Mouse (Mus musculus) heart, embryonic 14.5 days (tissue): ENCODE results near the gene Mylk. TPM values are rescaled to one million over a fixed set of nuclear protein-coding genes. Genes with fewer than 3 reads are reported as not detected.

ENCODE experiments used
- ATAC-seq: fragments of 200-750 bp; cut with Nextera tagmentation; 2 replicates; pipeline ENCODE4 v1.8.0; 2017; ENCODE audit warnings: low read depth, moderate TSS enrichment; ENCODE audit not compliant: insufficient number of reproducible peaks, insufficient read depth, low FRiP score
- H3K27ac ChIP-seq, 2 experiments: fragments of 200-500 bp in 1 of 2; fragments of 300-500 bp in 1 of 2; sonication (generic) in 1 of 2; replicated peaks in 1 of 2; 2 replicates each; pipeline ENCODE4 v1.5.1; 2012 to 2014; ENCODE audit warnings: low read depth in 2 of 2, low read length in 2 of 2, control low read depth in 1 of 2, mild to moderate bottlenecking in 1 of 2, mixed read lengths in 1 of 2; ENCODE audit not compliant: control insufficient read depth in 1 of 2, insufficient read depth in 1 of 2
- H3K27me3 ChIP-seq: fragments of 300-500 bp; sonication (generic); 2 replicates; pipeline ENCODE4 v1.6.1; 2014; ENCODE audit warnings: mild to moderate bottlenecking, low read length, control low read depth; ENCODE audit not compliant: control insufficient read depth, insufficient read depth
- H3K36me3 ChIP-seq: fragments of 300-500 bp; sonication (generic); 2 replicates; pipeline ENCODE4 v1.6.1; 2014; ENCODE audit warnings: mild to moderate bottlenecking, control low read depth, low read length, mixed read lengths; ENCODE audit not compliant: control insufficient read depth, insufficient read depth
- H3K4me1 ChIP-seq, 2 experiments: fragments of 200-500 bp in 1 of 2; fragments of 300-500 bp in 1 of 2; sonication (generic) in 1 of 2; 2 replicates each; pipeline ENCODE4 v1.6.1; 2012 to 2014; ENCODE audit warnings: low read length in 2 of 2, control low read depth in 1 of 2, mixed read lengths in 1 of 2; ENCODE audit not compliant: control insufficient read depth in 2 of 2, insufficient read depth in 2 of 2
- H3K4me2 ChIP-seq: fragments of 300-500 bp; sonication (generic); 2 replicates; pipeline ENCODE4 v1.6.1; 2014; ENCODE audit warnings: mild to moderate bottlenecking, low read length
- H3K4me3 ChIP-seq, 2 experiments: fragments of 200-500 bp in 1 of 2; fragments of 300-500 bp in 1 of 2; sonication (generic) in 1 of 2; 2 replicates each; pipeline ENCODE4 v1.5.1; 2012 to 2014; ENCODE audit warnings: low read length in 2 of 2, mild to moderate bottlenecking in 2 of 2, control low read depth in 1 of 2, low read depth in 1 of 2, moderate library complexity in 1 of 2; ENCODE audit not compliant: control insufficient read depth in 1 of 2, insufficient read depth in 1 of 2
- H3K9ac ChIP-seq: fragments of 300-500 bp; sonication (generic); 2 replicates; pipeline ENCODE4 v1.6.1; 2014; ENCODE audit warnings: mild to moderate bottlenecking, low read length
- H3K9me3 ChIP-seq: fragments of 300-500 bp; sonication (generic); 2 replicates; pipeline ENCODE4 v1.6.1; 2016; ENCODE audit warnings: low read length, control low read depth; ENCODE audit not compliant: control insufficient read depth
- WGBS: fragments of 180-500 bp; shearing (Covaris S2); extraction: QIAGEN DNeasy Blood & Tissue Kit; methylation state at CpG from one replicate; pipeline ENCODE4 v1.1.7; 2014; 5-methylcytosine and 5-hydroxymethylcytosine counted together
- polyA plus RNA-seq: library from polyadenylated mRNA; unstranded; fragments of >200 nt; fragmentation: Nextera tagmentation; extraction: Ambion mirVana; gene quantifications from 2 replicates; pipeline ENCODE4 v1.2.1, GENCODE M21; 2014

Gene Mylk
- polyA plus RNA-seq, 1 experiment from 2014 or later = 8.5 TPM

DNA sequence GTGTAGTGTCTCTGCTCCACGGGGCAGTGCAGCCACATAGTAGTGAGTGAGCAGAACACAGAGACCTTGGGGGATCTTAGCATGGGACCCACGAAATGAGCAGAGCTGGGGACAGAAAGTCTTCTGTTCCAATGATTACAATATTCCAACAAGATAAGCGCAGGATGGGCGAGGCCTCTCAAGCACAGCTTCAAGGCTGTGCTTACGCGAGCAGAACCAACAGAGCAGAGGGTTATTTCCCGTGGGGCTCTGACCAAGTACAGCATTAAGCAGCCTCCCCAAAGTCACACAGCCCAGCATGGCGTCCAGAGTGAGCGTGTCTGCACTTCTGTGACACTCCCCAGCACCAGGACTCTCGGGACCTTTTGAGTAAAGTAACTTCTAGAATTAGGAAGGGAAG, 252.6 kb downstream of the Mylk start:
- no peaks in the 10 kb centered on the region for H3K36me3 ChIP-seq
- H3K4me2 ChIP-seq = no peak overlapping the region
- no peak overlapping the region for H3K9ac ChIP-seq
- H3K9me3 ChIP-seq = no peaks in the 10 kb centered on the region
- no peaks in the 10 kb centered on the region for H3K27me3 ChIP-seq
- ATAC-seq = no peak
- no peak overlapping the region for H3K27ac ChIP-seq
- H3K4me1 ChIP-seq = peaks cover 17 to 19% of the 10 kb centered on the region in 2 experiments
- H3K4me3 ChIP-seq = no peak overlapping the region
- 60% methylated on average over 10 of the region's 10 CpGs for WGBS

DNA sequence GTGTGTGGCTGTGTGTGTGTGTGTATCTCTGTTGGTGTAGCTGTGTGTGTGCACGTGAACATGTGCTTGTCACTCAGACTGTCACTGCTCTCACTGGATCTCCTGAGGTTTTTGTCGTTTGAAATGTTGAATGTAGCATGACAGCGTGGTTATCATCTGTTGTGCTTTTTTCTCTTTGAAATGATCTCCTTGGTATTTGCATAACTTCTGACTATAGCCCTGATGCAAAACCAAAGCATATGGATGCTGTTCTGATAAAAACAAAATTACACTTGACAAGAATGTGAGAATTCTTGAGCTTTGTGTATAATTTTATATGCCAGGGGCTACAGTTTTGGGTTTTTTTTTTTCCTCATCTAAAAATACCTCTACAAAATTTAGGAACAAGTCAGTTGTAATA, 254.0 kb downstream of the Mylk start:
- no peak for ATAC-seq
- H3K4me2 ChIP-seq = no peak overlapping the region
- peaks cover 17 to 19% of the 10 kb centered on the region in 2 experiments for H3K4me1 ChIP-seq
- H3K9ac ChIP-seq = no peak overlapping the region
- H3K27ac ChIP-seq = no peak overlapping the region
- H3K27me3 ChIP-seq = no peaks in the 10 kb centered on the region
- H3K36me3 ChIP-seq = no peaks in the 10 kb centered on the region
- H3K9me3 ChIP-seq = no peaks in the 10 kb centered on the region
- WGBS = 85% methylated on average over 3 of the region's 3 CpGs
- no peak overlapping the region for H3K4me3 ChIP-seq

DNA sequence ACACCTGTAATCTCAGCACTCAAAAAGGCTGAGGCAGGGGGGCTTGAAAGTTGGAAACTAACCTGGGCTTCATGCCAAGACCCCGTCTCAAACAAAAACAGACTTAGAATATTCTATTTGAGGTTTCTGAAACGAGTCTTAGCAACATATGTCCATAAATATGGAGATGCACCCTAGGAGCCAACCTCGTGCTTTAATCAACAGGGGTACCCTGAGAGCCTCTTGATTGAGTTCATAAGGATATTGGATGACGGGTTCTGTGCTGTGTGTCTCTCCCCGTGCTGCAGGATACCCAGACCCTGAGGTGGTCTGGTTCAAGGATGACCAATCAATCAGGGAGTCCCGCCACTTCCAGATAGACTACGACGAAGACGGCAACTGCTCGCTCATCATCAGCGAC, 255.0 kb downstream of the Mylk start:
- H3K9me3 ChIP-seq = no peaks in the 10 kb centered on the region
- no peak for ATAC-seq
- no peaks in the 10 kb centered on the region for H3K36me3 ChIP-seq
- no peak overlapping the region for H3K9ac ChIP-seq
- no peaks in the 10 kb centered on the region for H3K27me3 ChIP-seq
- H3K4me2 ChIP-seq = peak overlapping the region; percentile 52
- no peak overlapping the region for H3K27ac ChIP-seq
- no peak overlapping the region for H3K4me3 ChIP-seq
- WGBS = 38% methylated on average over 11 of the region's 11 CpGs
- H3K4me1 ChIP-seq = peaks cover 17 to 19% of the 10 kb centered on the region in 2 experiments

- Histone ChIP-seq H3K27me3 (no peaks in the 10 kb centered on the region), H3K9me3 (no peaks in the 10 kb centered on the region), H3K4me3 (peak overlapping the region in 1 of 2 experiments; percentile 9; a peak in 1 of 4 replicates), H3K4me2 (peak overlapping the region; percentile 52), H3K9ac (peak overlapping the region; percentile 51; the same call in 1 of the 2 replicates), H3K27ac (no peak overlapping the region), H3K36me3 (no peaks in the 10 kb centered on the region), H3K4me1 (peaks cover 15 to 16% of the 10 kb centered on the region in 2 experiments)
- no peak for ATAC-seq
- 10% methylated on average over 10 of the region's 10 CpGs for WGBS
Measured at GRCm38 (mm10) chr16:35000923-35001560, 256.0 kb downstream of the Mylk start.

DNA sequence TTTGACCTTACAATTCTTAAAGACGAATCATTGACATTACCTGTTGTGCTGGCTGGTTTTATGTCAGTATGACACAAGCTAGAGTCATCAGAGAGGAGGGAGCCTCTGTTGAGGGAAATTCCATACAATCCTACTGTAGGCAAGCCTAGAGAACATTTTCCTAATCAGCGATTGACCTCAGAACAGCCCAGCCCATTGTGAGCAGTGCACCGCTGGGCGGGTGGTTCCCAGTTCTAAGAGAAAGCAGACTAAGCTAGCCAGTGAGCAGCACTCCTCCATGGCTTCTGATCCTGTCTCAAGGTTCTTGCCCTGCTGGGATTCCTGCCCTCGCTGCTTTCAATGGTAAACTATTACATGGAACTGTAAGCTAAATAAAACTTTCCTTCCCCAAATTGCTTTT, 259.3 kb downstream of the Mylk start:
- Histone ChIP-seq H3K4me1 (peaks cover 4 to 7% of the 10 kb centered on the region in 2 experiments; a peak in 3 of 4 replicates), H3K27ac (no peak overlapping the region), H3K4me3 (no peak overlapping the region), H3K9me3 (no peaks in the 10 kb centered on the region), H3K27me3 (peaks cover 1% of the 10 kb centered on the region; the same call in 1 of the 2 replicates), H3K9ac (no peak overlapping the region), H3K36me3 (no peaks in the 10 kb centered on the region), H3K4me2 (no peak overlapping the region)
- ATAC-seq = no peak
- WGBS = 61% methylated on average over 5 of the region's 5 CpGs

DNA sequence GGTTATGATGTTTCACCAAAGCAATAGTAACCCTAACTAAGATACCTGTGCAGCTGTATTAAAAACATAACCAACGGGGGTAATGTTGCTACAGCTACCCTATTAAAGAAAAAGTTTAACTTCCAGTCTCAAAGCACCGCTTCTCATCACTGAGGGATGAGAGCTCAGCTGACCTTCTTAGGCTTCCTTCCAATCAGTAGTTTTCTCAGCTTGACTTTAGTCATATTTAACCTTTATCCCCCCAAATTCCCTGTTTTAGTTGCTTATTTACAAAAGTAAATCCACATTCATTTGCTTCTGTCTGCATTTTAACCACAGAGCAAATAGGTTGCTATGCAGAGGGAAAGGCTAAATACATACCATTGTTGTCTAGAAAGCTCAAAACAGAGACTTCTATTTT, 259.7 kb downstream of the Mylk start:
- Histone ChIP-seq H3K4me1 (peaks cover 4 to 7% of the 10 kb centered on the region in 2 experiments; a peak in 3 of 4 replicates), H3K9me3 (no peaks in the 10 kb centered on the region), H3K4me2 (no peak overlapping the region), H3K27me3 (peaks cover 4% of the 10 kb centered on the region; the same call in 1 of the 2 replicates), H3K4me3 (no peak overlapping the region), H3K36me3 (no peaks in the 10 kb centered on the region), H3K9ac (no peak overlapping the region), H3K27ac (no peak overlapping the region)
- no peak for ATAC-seq
- WGBS = 85% methylated on average over 2 of the region's 2 CpGs

- Histone ChIP-seq H3K27ac (no peak overlapping the region), H3K9ac (no peak overlapping the region), H3K4me2 (no peak overlapping the region)
Measured at GRCm38 (mm10) chr16:35006251-35006650, 261.2 kb downstream of the Mylk start.

GRCm38 (mm10) chr16:35007361-35007760, 262.4 kb downstream of the Mylk start:
- H3K36me3 ChIP-seq = no peaks in the 10 kb centered on the region
- H3K9me3 ChIP-seq = no peaks in the 10 kb centered on the region
- H3K4me3 ChIP-seq = no peak overlapping the region
- H3K27ac ChIP-seq = no peak overlapping the region
- no peak overlapping the region for H3K4me2 ChIP-seq
- no peaks in the 10 kb centered on the region for H3K4me1 ChIP-seq
- 70% methylated on average over 1 of the region's 1 CpGs for WGBS
- peaks cover 4% of the 10 kb centered on the region; the same call in 1 of the 2 replicates for H3K27me3 ChIP-seq
- no peak for ATAC-seq
- no peak overlapping the region for H3K9ac ChIP-seq

More at GRCm38 (mm10) chr16:35006251-35006650, 261.2 kb downstream of the Mylk start:
- no peak for ATAC-seq
- Histone ChIP-seq H3K4me1 (peaks cover 0 to under 1% of the 10 kb centered on the region in 2 experiments; a peak in 1 of 4 replicates), H3K4me3 (no peak overlapping the region), H3K9me3 (no peaks in the 10 kb centered on the region), H3K36me3 (no peaks in the 10 kb centered on the region), H3K27me3 (peaks cover 4% of the 10 kb centered on the region; the same call in 1 of the 2 replicates)
- WGBS = 87% methylated on average over 5 of the region's 5 CpGs
